Mouse (Mus musculus) bone marrow macrophage, adult 2 months (primary cell): ENCODE measurements around the gene Klc4.

ENCODE experiments used
- CTCF ChIP-seq: IDR thresholded peaks from 2 replicates; pipeline ENCODE4 v1.5.1; 2012; ENCODE audit warnings: low read depth, mild to moderate bottlenecking, low read length, moderate library complexity
- POLR2A ChIP-seq: IDR thresholded peaks from 2 replicates; pipeline ENCODE4 v1.6.1; 2012; ENCODE audit warnings: mild to moderate bottlenecking, low read depth, low read length, borderline replicate concordance

DNA sequence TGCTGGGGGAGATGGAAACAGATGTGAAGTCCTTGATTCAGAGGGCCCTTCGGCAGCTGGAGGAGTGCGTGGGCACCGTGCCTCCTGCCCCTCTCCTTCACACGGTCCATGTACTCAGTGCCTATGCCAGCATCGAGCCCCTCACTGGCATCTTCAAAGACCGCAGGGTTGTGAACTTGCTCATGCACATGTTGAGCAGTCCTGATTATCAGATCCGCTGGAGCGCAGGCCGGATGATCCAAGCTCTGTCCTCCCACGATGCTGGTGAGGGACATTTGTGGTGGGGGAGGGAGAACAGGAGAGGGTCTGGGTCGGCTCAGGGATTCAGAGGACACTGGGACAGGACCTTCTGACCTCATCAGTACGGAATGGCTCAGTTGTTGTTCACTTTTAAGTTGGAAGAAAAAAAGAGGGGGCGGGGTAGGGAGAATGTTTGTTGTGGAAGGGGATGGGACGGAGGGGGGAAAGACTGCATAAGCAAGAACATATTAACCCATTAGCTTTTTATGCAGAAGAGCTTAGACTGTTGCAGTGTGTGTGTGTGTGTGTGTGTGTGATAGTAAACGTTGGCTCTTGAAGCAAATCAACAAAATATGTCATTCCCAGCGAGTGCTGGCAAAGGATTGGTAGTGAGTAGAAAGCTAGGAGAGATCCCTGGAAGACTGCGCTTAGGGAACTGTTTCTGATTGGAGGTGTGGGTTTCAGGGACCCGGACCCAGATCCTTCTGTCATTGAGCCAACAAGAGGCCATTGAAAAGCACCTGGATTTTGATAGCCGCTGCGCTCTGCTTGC, 6.1 kb upstream of the Klc4 start:
- TF ChIP-seq CTCF: no peak
- no peak for TF ChIP-seq POLR2A
